Mouse (Mus musculus) myocyte (in vitro differentiated cells): ENCODE measurements around the gene Enpp1.

Experiments
- E2F4 ChIP-seq: IDR thresholded peaks from one replicate; pipeline ENCODE4 v1.6.1; 2011; ENCODE audit warnings: mild to moderate bottlenecking, control low read depth, moderate library complexity; ENCODE audit not compliant: insufficient read depth
- MAX ChIP-seq: IDR thresholded peaks from one replicate; pipeline ENCODE4 v1.6.1; 2011; ENCODE audit warnings: low read depth, mild to moderate bottlenecking, control low read depth
- MYOD1 ChIP-seq, 3 experiments: IDR thresholded peaks; one replicate each; pipeline ENCODE4 v1.6.1; 2011; ENCODE audit warnings: control low read depth in 2 of 3, low read depth in 2 of 3, mild to moderate bottlenecking in 2 of 3, moderate library complexity in 1 of 3; ENCODE audit not compliant: insufficient read length in 2 of 3, control insufficient read depth in 1 of 3
- MYOG ChIP-seq, 3 experiments: IDR thresholded peaks; one replicate each; pipeline ENCODE4 v1.6.1; 2011; ENCODE audit warnings: control low read depth in 2 of 3, low read depth in 2 of 3, mild to moderate bottlenecking in 2 of 3; ENCODE audit not compliant: insufficient read length in 2 of 3, control insufficient read depth in 1 of 3, insufficient read depth in 1 of 3
- POLR2A ChIP-seq: IDR thresholded peaks from one replicate; pipeline ENCODE4 v1.6.1; 2011; ENCODE audit warnings: low read depth, mild to moderate bottlenecking, control low read depth, moderate library complexity; ENCODE audit not compliant: insufficient read length
- POLR2AphosphoS2 ChIP-seq: IDR thresholded peaks from one replicate; pipeline ENCODE4 v1.6.1; 2011; ENCODE audit warnings: low read depth, control low read depth; ENCODE audit not compliant: insufficient read length
- TCF12 ChIP-seq: IDR thresholded peaks from one replicate; pipeline ENCODE4 v1.6.1; 2011; ENCODE audit warnings: mild to moderate bottlenecking, control low read depth; ENCODE audit not compliant: poor library complexity, insufficient read depth, severe bottlenecking
- USF1 ChIP-seq: IDR thresholded peaks from one replicate; pipeline ENCODE4 v1.6.1; 2011; ENCODE audit warnings: low read depth, mild to moderate bottlenecking, control low read depth, moderate library complexity

DNA sequence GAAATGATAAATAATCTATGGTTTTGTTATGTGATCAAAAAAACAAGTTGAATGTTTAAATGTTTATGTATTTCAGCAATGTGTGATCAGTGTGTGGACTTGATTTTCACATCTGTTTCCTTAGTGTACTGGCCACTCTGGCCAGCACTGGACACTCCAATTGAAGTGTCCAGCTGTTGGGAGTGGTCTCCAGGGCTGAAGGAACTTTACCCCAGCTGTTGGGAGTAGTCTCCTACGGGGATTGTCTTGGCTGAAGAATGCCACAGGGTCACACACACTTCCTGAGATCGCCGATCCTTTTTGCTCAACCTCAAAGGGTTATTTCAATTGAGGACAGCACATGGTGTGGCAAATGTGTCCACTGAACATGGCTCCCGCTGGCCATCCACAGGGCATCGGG is 16.2 kb downstream of the Enpp1 start:
- no peak for TF ChIP-seq MYOG (IDR thresholded peaks at IDR 0.05; ENCODE audit: control insufficient read depth in 1 of 3, insufficient read depth in 1 of 3, insufficient read length in 2 of 3, low read depth in 2 of 3)
- TF ChIP-seq POLR2A: no peak
- no peak for TF ChIP-seq POLR2AphosphoS2
- no peak for TF ChIP-seq MYOD1 (IDR thresholded peaks at IDR 0.05; ENCODE audit: control insufficient read depth in 1 of 3, insufficient read length in 2 of 3, low read depth in 2 of 3)
- TF ChIP-seq USF1: no peak
- TF ChIP-seq MAX: no peak
- TF ChIP-seq TCF12: no peak
- TF ChIP-seq E2F4: no peak
